Mouse (Mus musculus) cerebral cortex, adult 2 months (tissue): ENCODE results near the gene Uckl1.

Experiments
- WGBS: fragments of 180-500 bp; shearing (Covaris S2); methylation state at CpG from one replicate; pipeline ENCODE4 v1.1.7; 2018; 5-methylcytosine and 5-hydroxymethylcytosine counted together

The Uckl1 gene

DNA sequence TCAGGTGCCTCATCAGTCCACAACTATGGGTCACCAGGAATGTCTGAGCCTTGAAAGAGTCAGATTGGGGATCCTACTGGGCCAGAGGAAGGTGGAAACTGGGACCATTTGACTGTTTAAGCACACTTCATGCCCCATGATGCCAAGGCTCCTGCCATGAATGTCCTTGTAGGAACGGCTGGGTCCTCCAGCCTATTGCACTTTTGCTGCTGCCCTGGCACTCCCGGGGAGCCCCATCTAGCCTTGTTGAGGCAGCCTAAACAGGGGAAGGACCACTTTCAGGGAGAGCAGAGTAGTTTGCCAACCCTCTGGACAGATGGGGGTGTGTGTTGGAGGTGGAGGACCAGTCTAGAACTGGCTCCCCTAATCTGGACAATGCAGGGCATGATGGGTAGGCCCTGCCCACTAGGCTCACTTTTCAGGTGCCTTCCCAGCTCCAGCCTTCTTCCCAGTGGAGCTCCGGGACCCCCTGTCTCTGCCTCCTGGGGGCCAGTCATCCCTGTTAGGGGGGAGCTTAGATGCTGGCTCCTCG lies at the start of gene Uckl1:
Uckl1 (minus strand) TSS at position 482 of the 532 bp plus-strand sequence.
- WGBS, result 91% methylated on average over 4 of the region's 4 CpGs

- WGBS, result 78% methylated on average over 6 of the region's 6 CpGs
Measured at GRCm38 (mm10) chr2:181632624-181633023, 47.9 kb upstream of the Uckl1 start.

- 87% methylated on average over 5 of the region's 5 CpGs for WGBS
Measured at GRCm38 (mm10) chr2:181618761-181619495, 34.2 kb upstream of the Uckl1 start.

DNA sequence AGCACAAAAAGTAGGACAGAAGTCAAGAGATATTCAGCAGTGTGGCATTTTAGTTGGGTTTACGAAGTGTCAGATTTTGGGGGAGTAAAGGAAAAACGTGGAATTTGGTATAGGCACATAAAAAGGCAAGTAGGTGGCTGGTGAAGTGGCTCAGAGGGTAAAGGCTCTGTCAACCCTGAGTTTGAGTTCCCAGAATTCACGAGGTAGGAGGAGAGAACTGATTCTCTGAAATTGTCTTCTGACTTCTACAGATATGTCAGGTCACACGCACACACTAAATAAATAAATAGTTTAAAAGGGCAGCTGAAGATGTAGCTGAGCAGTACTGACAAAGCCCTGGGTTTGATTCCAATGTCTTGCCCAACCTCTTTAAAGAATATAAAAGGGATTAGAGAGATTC lies 17.7 kb upstream of the Uckl1 start:
- WGBS, result 60% methylated on average over 4 of the region's 4 CpGs

GRCm38 (mm10) chr2:181601751-181602145 lies 17.1 kb upstream of the Uckl1 start:
- 23% methylated on average over 10 of the region's 10 CpGs for WGBS

- WGBS, result 1% methylated on average over 57 of the region's 57 CpGs
Measured at GRCm38 (mm10) chr2:181600828-181601750, 16.4 kb upstream of the Uckl1 start.

GRCm38 (mm10) chr2:181600226-181600758 lies 15.6 kb upstream of the Uckl1 start:
- 47% methylated on average over 6 of the region's 6 CpGs for whole genome bisulfite sequencing

DNA sequence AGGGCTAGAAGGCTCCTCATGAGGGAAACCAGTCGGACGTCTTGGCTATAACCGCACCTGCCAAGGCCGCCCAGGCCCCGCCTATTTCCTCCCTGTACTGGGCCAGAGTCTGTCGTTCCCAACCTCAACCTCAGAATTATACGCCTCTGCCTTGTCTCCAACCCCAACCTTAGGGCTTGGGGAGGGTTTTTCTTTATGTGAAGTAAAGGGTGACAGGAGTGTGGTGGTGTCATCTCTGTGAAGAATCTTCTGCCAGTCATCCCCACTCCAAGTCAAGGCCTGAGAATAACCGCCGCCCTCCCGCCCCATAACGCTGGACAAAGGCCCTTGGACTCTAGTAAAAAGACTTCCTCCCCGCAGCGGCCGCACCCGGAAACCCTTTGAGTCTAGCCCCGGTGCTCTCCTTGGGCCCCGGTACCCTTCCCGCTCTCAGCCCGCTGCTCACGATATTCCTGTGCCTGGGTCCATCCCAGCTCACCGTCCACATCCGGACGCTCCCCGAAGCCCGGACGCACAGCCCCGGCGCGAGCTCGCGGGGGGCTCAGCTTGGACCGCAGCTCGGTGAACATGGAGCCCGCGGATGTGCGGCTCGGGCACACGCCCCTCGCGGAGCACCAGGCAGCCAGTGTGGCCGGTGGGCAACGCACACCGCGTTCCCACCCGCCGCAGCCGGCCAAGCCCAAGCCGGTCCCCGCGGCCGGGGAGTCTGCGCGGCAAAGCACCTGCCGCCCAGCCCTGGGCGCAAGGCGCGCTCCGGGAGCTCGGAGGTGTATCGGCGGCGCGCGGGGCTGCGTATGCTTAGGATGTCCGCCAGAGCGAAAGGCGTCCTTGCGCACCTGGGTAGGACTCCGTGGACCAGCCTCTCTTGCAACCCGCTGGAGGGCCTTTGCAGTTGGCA lies 14.0 kb upstream of the Uckl1 start, which contains the start of gene Samd10:
Samd10 (minus strand) TSS at position 759 of the 898 bp plus-strand sequence.
- WGBS, result 2% methylated on average over 71 of the region's 71 CpGs

- 72% methylated on average over 7 of the region's 7 CpGs for WGBS
Measured at GRCm38 (mm10) chr2:181597378-181598061, 12.8 kb upstream of the Uckl1 start.

DNA sequence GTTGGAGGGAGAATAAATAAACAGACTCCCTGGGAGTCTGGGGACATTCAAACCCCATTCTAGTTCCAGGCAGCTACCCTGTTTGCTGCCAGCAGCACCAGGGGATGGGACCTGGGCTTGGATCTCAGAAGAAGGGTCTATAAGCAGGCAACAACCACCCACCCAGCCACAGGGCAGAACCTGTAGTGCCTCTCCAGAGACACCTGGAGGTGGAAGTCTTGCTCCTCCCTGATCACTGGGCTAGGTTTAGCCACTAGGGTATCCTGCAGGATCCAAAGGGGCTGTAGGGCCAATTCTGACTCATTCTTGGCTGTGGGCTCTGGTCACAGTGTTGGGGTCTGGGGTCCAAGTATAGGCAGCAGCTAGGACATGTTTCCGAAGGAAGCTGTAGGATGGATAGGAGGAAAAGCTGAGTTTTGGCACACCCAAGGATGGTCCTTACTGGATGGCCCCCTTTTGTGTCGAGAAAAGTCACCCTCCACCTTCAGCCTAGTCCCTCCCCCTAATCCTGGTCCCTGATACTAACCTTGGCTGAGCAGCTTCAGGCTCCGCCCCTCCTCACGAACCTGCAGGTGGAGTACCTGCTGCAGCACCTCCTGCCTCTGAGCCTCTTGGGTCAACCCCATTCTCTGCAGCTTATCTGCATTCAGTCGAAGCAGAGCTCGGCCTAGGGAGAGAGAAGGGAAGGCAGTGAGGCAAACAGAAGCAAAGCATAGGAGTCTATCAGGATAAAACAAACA lies 11.7 kb upstream of the Uckl1 start:
- WGBS, result 72% methylated on average over 6 of the region's 6 CpGs

GRCm38 (mm10) chr2:181594946-181595696 lies 10.4 kb upstream of the Uckl1 start:
- WGBS, result 42% methylated on average over 4 of the region's 4 CpGs

DNA sequence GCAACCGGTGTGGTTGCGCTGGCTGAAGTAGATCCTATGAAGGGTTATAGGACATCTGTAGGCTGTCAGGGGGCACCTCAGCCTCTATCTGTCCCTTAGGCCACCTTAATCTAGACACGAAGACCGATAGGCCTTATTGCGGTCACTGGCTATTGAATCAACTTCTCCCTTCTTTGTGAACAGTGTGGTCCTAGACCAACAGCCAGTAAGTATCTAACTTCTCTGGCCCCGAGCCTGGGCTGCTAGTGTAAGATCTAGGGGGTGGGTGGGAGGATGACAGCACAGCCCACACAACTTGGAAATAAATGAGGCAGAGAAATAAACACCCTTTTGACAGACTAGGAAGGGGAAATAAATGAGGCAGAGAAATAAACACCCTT lies 8.3 kb upstream of the Uckl1 start:
- WGBS, result 2% methylated on average over 6 of the region's 6 CpGs

DNA sequence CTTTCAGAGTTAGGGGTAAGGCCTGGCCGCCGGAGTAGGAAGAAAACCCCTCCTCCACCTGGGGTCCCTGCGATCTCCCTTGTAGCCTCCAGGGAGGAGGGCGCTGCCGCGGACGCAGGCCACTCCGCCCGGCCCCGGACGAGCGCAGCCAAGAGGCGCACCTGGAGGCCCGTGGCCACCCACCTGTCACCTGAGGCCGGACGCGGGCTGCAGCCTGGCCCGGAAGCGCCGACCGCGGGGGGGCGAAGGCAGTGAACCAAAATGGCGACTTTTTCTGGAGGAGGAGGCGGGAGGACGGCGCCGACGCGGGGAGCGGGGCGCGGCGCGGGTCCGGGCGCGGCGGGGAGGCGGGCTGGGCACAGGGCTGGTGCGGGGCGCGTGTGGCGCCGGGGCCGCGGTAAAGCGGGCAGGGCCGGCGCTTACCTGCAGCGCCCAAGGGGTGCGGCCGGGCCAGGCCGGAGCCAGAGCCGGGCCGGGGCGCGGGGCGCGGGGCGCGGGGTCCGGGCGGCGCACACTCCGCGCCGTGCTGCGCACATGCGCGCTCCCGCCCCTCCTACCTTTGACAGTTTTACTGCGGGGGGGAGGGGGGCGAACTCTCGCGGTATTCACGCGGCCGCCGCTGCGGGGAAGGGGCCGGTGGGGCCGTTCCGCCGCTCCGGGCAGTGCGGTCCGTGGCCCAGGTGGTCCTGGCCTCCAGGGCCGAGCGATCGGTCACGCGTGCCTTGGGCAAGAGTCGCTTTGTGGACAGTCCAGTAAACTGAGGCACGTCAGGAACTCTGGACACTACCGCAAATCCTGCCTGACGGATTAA lies 7.7 kb upstream of the Uckl1 start, which contains the start of gene Zfp512b:
Zfp512b (minus strand) TSS at position 573 of the 811 bp plus-strand sequence.
- under 1% methylated on average over 74 of the region's 97 CpGs for WGBS

DNA sequence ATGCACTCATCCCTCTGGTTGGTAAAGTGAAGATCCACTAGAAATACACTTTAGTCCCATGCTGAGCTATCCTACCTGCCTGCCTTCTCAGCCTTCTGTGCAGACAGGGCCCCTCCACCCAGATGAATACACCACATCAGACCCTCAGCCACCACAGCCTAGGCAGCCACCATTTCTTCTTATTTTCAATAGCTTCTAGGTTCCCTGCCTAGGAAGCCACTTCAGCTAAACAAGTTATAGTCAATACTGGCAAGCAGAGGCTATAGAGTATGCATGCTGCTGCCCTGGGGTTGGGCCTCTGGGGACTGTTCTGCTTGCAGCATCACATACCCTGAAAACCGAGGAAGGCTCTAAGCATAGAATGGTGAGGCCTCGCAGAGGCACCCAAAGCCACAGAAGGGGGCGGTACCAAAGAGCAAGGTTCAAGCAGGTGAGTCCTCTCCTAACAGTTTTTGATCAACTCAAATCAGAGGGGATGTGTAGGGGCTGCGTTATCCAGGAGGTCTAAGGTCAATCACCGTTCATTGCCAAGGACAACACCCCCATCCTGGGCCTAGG lies 6.9 kb upstream of the Uckl1 start, which contains the start of gene Prpf6:
Prpf6 (plus strand) TSS at position 341 of the 558 bp plus-strand sequence.
- 11% methylated on average over 5 of the region's 5 CpGs for WGBS

DNA sequence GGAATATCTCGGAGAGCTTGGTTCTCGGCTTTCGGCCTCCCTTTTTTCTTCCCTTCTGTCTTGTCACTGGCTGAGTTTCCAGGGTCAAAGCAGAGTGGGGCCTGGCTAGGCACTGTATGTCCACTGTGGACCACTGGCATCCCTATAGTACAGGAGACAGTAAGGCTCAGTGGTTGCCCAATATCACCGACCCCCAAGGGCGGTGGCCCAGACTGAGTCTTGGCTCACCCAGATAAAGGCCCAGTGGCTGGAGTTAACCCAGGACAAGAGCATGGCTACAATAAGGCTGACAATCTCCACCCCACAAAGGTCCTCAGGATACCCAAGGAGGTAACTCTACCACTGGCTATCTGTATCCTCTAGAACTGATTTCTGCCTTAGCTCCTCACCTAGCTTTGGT lies 5.8 kb upstream of the Uckl1 start:
- WGBS, result 96% methylated on average over 5 of the region's 5 CpGs

- 95% methylated on average over 9 of the region's 9 CpGs for WGBS
Measured at GRCm38 (mm10) chr2:181589732-181590105, 5.0 kb upstream of the Uckl1 start.

DNA sequence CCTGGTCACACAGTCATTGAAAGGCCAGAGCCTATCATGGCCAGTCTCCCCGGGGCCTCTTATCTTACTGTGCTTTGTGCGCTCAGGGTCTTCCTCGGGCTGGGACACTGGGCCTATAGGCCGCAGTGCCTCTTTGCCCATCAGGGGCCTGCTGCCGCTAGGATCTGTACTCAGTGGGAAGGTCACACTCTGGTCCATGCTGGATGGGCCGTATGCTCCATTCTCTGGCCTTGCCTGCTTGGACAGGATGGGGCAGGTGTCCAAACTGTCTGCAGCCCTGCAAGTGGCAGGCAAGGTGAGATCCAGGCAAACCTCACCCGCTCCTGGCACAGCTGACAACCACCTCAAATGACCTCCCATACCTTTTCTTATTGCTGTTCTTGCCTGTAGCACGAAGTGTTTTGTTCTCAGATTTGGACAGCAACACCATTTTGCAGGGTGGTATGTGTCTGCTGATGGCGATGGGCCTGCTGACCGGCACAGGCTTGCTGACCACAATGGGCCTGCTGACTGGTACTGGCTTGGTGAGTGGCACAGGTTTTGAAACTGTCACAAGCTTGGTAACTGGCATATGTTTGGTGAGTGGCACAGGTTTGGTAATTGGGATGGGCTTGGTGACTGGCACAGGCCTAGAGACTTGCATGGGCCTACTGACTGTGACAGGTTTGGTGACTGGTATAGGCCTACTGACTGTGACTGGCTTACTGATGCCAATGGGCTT lies 4.5 kb upstream of the Uckl1 start:
- WGBS, result 90% methylated on average over 10 of the region's 10 CpGs
